Mouse (Mus musculus) B cell, adult 62 days (primary cell): ENCODE data around the gene Rpl28. TPM values are rescaled to one million over a fixed set of nuclear protein-coding genes. Genes with fewer than 3 reads are reported as not detected.

ENCODE experiments used
- total RNA-seq: library from RNA; stranded (reverse); gene quantifications from 4 replicates; pipeline ENCODE4 v1.2.4, GENCODE M21; 2023

The Rpl28 gene
- total RNA-seq = 1,788 to 1,881 TPM (median 1,825 TPM) in 4 replicates

DNA sequence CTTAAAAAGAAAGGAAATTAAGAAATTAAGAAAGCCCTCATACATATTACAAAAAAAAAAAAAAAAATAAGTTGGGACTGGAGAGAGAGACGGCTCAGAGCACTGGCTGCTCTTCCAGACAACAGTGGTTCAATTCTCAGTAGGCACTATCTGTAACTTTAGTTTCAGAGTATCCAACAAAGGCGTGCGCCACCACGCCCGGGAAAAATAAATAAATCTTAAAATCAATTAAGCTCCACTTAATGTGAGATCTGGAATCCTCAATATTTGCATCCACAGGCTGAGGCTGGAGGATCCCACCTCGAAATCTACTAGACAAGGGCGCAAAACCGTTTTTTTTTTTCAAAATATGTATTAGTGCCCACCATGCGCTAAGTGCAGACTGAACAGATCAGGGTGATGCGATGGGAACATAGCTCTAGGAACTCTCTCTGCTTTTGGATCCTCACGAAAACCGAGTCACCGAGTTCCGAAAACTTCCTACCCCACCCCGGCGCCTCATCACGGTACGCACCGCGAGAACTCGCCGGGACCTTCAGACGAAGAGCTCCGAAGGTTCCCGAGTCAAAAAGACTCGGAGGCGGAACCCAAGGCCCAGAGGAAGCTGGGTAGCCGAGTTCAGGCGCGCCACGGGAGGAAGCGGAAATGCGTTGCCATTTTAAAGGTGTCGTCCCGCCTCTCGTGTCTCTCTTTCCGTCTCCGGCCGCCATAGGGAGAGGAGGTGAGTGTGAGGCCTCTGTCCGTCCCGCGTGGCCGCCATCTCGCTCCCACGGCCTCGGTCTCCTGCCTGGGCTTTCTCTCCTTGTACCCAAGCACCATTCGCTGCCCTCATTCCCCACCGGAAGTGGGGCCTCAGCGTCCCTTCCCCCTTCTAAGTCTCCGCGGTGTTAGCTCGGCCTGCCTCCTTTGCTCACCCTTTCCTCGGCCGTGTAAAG lies at the start of gene Rpl28:
Gene Rpl28, plus strand, starts transcription at position 597 of the 935 bp plus-strand sequence.

GRCm38 (mm10) chr7:4752821-4753570 lies 39.7 kb upstream of the Rpl28 start, which contains the start of gene Cox6b2:
Cox6b2 (minus strand) TSS chr7:4753094.

DNA sequence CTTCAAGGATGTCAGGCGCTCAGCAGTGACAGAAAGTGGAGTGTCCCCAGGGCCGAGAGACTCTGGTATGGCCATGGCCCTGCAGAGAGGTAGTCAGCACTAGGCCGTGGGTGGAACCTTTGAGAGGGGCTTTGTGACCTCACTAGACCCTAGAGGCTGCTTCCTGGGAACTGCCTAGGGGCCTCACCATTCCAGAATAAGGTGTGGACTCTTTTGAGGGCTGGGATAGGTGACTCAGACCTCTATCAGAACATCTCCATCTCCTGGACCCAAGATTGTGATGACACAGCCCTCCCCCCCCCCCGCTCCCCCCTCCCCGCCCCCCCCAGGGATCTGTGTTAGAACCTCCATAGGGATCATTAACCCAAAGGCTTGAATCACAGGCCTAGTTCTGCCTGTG lies 21.5 kb upstream of the Rpl28 start, which contains the start of gene Fam71e2:
Gene Fam71e2, minus strand, starts transcription at position 101 of the 400 bp plus-strand sequence.

DNA sequence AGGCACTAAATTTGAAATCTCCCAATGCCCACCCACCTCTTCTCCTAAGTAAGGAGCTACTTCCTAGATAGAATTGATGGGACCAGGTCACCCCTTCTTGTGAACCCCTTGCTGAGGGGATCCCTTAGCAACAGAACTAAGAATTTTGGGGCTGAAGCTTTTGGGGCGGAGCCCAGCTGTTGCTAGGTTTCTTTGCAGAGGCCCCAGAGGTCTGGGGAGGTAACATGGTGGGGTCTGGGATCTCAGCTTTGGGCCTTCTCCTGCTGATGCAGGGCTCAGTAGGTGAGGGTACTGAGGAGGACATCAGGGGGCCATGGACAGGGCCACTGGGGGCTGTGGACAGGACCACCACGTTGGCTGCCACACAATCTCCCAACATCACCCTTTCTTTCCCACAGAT lies 9.9 kb upstream of the Rpl28 start, which contains the start of the genes Il11 and Tmem190:
Gene Il11, minus strand, starts transcription at position 101 of the 400 bp plus-strand sequence.
Gene Tmem190, plus strand, starts transcription at position 179 of the 400 bp plus-strand sequence.

DNA sequence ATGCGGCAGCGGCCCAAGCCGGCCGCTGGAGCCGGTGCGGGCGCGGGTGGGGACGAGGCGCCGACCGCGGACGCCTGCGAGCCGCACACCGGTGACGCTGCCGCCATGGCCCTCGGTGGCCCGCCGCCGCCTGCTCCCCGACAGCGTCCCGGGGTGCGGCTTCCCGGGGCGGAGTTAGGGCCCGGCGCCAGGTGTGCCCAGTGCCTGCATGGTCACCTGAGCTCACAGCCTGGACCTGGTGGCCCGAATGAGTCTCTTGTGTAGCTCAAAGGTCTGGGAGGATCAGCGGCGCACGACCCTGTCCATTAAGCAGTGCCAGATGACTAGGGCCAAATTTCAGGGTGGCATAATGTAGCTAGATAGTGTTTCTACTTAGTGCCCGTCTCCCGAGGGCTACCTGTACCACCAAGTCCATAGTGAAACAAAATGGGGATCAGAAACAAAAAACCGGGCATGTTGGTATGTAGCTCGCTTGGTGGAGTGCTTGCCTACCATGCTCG lies 3.2 kb upstream of the Rpl28 start, which contains the start of gene Tmem238:
Gene Tmem238, minus strand, starts transcription at position 221 of the 500 bp plus-strand sequence.

GRCm38 (mm10) chr7:4812303-4813104 lies 19.8 kb downstream of the Rpl28 start, which contains the start of gene Ube2s:
Ube2s (minus strand) TSS chr7:4812590.

DNA sequence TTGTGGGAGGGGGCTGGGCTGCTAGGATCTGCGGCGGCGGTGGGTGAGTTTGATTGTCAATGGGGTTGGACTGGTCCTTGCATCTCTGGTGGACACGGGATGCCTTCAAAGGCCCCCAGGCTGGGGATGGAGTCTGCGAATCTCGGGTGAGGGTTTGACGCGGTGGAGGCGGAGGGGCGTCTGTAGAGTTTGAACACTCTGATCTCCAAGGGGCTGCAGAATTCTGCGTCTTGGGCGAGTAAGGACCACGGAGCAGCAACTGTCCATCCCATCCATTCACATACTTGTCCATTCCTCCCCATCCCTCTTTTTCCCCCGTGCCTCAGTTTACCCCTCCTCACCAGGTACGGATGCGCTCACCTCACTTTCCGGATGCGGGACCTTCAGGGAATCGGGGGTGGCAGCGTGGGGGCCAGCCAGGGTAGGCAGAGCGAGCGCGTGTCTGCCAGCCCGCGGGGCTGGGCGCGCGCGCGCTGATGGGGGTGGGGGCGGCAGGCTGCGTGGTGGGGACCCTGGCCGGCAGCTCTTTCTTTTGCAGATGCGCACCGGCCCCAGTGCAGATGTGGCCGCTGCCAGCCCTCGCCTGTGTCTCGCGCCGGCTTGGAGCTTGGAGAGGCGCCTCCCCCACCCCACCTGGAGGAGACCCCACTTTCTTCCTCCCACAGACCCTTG lies 51.7 kb downstream of the Rpl28 start, which contains the start of gene Shisa7:
Gene Shisa7, minus strand, starts transcription at position 452 of the 672 bp plus-strand sequence.

Other genes starting within 250 kb of the Rpl28 start
- gene Syt5, start 245.3 kb upstream of the Rpl28 start, total RNA-seq = 1.2 TPM in 1 of 4 replicates, not detected in the others
- gene Ptprh, start 188.8 kb upstream of the Rpl28 start, total RNA-seq = 0.16 TPM in 1 of 4 replicates, not detected in the others
- 50.2 to 57.5 TPM (median 54.8 TPM) in 4 replicates for gene Tmem86b, start 161.5 kb upstream of the Rpl28 start, total RNA-seq
- gene Ppp6r1, start 133.9 kb upstream of the Rpl28 start, total RNA-seq = 264 to 268 TPM (median 267 TPM) in 4 replicates
- 73.6 to 82.3 TPM (median 79.6 TPM) in 4 replicates for gene Hspbp1, start 107.8 kb upstream of the Rpl28 start, total RNA-seq
- gene Brsk1, start 102.3 kb upstream of the Rpl28 start, total RNA-seq = not detected in 4 replicates
- gene Tmem150b, start 67.6 kb upstream of the Rpl28 start, total RNA-seq = 1.5 to 4.0 TPM (median 3.0 TPM) in 4 replicates
- gene Kmt5c, start 52.8 kb upstream of the Rpl28 start, total RNA-seq = 87.1 to 92.8 TPM (median 91.8 TPM) in 4 replicates
- gene Cox6b2, start 39.8 kb upstream of the Rpl28 start, total RNA-seq = 1.3 to 5.4 TPM (median 4.0 TPM) in 4 replicates
- gene Fam71e2, start 21.6 kb upstream of the Rpl28 start, total RNA-seq = not detected in 4 replicates
- gene Il11, start 10.0 kb upstream of the Rpl28 start, total RNA-seq = not detected in 4 replicates
- gene Tmem190, start 9.9 kb upstream of the Rpl28 start, total RNA-seq = not detected in 4 replicates
- 1.8 to 2.7 TPM (median 2.4 TPM) in 4 replicates for gene Tmem238, start 3.2 kb upstream of the Rpl28 start, total RNA-seq
- gene Ube2s, start 19.7 kb downstream of the Rpl28 start, total RNA-seq = 157 to 176 TPM (median 162 TPM) in 4 replicates
- 0.49 to 2.8 TPM (median 1.1 TPM) in 4 replicates for gene Shisa7, start 51.8 kb downstream of the Rpl28 start, total RNA-seq
- 4.3 to 9.7 TPM (median 6.8 TPM) in 4 replicates for gene Isoc2b, start 77.4 kb downstream of the Rpl28 start, total RNA-seq
- gene Isoc2a, start 84.3 kb downstream of the Rpl28 start, total RNA-seq = 9.9 to 14.2 TPM (median 11.8 TPM) in 4 replicates
- gene Gm36210, start 113.6 kb downstream of the Rpl28 start, total RNA-seq = not detected in 4 replicates
- 36.3 to 42.6 TPM (median 37.9 TPM) in 4 replicates for gene Zfp628, start 122.3 kb downstream of the Rpl28 start, total RNA-seq
- 9.0 to 12.9 TPM (median 10.2 TPM) in 4 replicates for gene Nat14, start 129.2 kb downstream of the Rpl28 start, total RNA-seq
- gene Ssc5d, start 132.9 kb downstream of the Rpl28 start, total RNA-seq = 0.21 to 0.63 TPM (median 0.42 TPM) in 4 replicates
- 0.51 to 1.9 TPM (median 0.61 TPM) in 3 of 4 replicates, not detected in the other for gene Sbk2, start 171.5 kb downstream of the Rpl28 start, total RNA-seq
- gene Sbk3, start 178.3 kb downstream of the Rpl28 start, total RNA-seq = not detected in 4 replicates
- gene Zfp579, start 203.3 kb downstream of the Rpl28 start, total RNA-seq = 15.7 to 19.2 TPM (median 16.5 TPM) in 4 replicates
- 7.0 to 8.3 TPM (median 7.6 TPM) in 4 replicates for gene Zfp524, start 221.5 kb downstream of the Rpl28 start, total RNA-seq
- 58.3 to 66.2 TPM (median 62.1 TPM) in 4 replicates for gene Fiz1, start 221.8 kb downstream of the Rpl28 start, total RNA-seq
- gene Gm44973, start 222.6 kb downstream of the Rpl28 start, total RNA-seq = not detected in 4 replicates
- 48.6 to 50.4 TPM (median 49.4 TPM) in 4 replicates for gene Zfp865, start 227.5 kb downstream of the Rpl28 start, total RNA-seq
- not detected in 4 replicates for gene Ccdc106, start 227.7 kb downstream of the Rpl28 start, total RNA-seq
- gene 4632433K11Rik, start 241.2 kb downstream of the Rpl28 start, total RNA-seq = not detected in 4 replicates
- 7.6 to 8.5 TPM (median 8.3 TPM) in 4 replicates for gene Zfp784, start 245.6 kb downstream of the Rpl28 start, total RNA-seq